Mouse (Mus musculus): ENCODE data around the gene Cldn7.

- TF ChIP-seq CTCF (IDR thresholded peaks at IDR 0.05; ENCODE audit: insufficient read depth, low read depth, low read length), result no peak
- TF ChIP-seq POLR2A (IDR thresholded peaks at IDR 0.05; ENCODE audit: insufficient read depth, low read depth, low read length), result no peak
Observed at GRCm38 (mm10) chr11:70005521-70005920, 40.9 kb downstream of the Cldn7 start.
